Mouse (Mus musculus): ENCODE results near the gene Arrb1.

Gene Arrb1

DNA sequence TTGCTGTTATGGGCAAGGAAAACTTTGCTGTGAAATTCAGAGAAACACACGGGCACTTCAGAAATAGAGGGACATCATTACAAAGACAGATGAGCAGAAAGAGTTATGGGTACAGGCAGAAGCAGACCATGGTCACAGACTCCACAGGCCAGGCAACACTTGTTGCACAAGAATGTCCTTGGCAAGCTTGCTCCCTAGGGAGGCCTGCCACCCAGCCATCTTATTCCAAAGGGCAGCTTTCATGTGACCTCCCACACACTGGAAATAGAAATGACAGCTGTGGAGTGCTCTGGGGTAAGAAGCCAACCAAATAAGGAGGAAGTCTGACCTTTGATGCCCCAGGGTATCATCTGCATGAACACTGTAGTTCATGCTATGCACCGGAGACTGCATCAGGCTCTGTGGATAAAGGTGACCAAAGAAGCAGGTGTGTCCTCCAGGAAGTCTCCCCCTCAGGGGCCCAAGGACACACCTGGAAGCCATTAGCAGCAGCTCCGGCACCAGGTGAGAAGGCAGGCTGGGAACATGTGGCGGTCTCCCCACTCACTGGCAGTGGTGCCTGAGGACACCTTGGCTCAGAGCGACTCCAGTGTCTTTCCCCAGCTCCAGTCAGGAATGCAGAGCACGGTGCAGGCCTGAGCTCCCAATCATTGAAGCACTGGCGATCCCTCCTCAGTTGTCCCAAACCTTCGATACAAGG, 98.8 kb downstream of the Arrb1 start:
- no peak for DNase-seq (ENCODE audit: low spot score)

DNA sequence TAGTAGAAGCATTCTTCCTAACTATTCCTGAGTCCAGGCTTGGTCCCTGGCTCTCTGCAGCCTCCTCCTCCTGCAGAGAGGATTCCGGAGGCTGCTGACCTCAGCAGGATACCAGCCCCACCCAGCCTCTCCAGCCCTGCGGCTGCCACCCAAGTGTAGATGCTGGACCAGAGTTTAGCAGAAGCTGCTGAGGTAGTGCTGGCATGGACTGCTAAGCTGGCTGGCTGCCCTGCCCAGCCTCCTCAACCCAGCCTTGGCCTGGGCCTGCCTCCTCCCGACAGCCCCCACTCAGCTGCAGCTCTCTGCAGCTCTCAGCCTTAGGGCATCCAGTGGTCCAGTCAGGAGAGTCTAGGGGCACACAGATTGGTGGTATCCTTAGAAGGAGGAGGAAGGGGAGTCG, 106.0 kb downstream of the Arrb1 start:
- DNase-seq (ENCODE audit: low spot score) = peak; percentile 76

DNA sequence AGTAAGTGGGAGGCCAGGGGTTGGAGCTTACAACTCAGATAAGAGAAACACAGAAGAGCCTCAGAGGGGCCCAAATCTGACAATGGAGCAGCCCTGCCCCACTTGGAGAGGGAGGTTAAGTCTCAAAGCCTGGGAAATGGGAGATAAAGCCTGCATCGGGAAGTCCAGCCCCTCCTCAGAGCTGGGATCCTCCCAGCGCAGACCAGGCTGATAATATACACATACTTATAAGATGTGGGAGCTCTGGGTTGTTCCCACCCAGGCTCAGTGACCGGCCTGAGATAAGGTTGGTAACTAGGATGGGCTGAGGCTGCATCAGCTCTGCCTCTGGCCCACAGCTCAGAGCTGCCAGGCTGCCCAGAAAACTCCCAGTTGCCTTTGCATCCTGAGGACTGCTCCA, 106.8 kb downstream of the Arrb1 start:
- no peak for DNase-seq (ENCODE audit: low spot score)

DNA sequence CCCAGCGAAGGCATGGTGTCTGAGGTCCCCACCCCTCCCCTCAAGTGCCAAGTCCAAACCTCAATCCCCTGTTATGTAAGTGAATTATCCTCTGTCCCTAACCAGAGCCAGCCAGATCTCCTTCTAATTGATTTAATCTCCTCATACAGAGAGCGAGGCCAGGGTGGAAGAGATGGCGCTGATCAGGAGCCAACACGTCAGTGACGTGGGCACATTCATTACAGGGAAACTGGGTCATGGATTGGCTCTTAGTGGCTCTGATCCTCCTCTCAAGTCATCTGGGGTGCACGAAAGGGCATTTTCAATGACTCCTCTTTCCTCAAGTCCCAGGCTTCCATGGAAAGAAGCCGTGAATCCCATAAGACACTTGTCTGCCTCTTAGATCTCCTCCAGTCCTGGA, 109.4 kb downstream of the Arrb1 start:
- DNase-seq (ENCODE audit: low spot score) = peak; percentile 81

DNA sequence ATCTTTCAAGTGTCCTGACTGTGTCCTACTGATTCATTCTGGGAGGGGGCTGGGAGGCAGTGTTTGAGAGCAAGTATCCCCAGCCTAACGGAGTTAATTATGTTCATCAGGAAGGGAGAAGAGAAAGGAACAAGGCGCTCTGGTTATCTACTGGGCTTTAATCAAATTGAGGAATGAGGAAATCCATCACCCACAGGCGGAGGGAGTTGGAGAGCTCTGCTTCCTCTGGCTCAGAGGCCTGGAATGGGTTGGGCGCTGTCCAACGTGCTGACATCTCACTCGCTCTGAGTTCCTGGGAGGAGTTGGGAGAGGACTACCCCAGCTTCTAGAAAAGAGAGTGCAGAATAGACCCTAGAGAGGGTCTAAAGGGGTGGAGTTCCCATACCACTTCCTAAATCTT, 113.4 kb downstream of the Arrb1 start:
- DNase-seq (ENCODE audit: low spot score) = peak; percentile 83

DNA sequence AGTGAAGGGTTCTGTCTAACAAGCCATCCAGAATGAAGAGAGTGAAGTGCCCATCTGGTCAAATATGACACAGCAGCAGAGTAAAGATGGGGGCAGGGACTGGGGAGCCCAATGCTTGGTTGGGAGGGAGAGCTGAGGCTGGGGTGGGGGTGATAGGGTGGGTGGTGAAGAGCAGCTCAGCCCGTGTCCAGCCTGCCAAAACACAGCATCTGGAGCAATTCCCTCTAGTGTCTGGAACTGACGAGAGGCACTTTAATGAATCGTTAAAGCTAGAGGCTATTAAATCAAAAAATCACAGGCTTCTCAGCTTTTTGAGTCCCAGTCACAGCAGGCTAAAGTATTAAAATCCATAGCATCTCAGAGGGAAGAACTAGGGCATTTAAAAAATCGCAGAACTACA, 114.3 kb downstream of the Arrb1 start:
- DNase-seq (ENCODE audit: low spot score) = peak; percentile 71

DNA sequence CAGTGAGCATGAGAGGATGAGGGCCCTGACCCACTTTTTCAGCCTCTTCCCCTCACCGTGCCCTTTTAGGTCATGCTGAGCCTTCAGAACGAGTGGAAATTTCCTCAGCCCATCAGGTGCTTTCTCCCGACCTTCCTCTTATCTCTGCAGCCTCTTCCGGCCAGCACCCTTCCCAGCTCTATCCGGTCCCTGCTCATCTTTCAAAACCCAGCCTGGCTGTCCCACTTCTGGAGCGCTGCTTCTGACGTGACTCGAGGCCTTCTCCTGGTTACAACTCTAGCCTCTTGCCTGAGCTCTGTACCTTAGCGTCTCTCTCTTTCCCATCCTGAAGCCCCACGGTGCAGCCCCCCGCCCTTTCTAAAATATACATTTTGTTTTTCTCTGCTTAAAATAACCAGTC, 119.0 kb downstream of the Arrb1 start:
- no peak for DNase-seq (ENCODE audit: low spot score)

Data from MN1 (cell line).